Mouse (Mus musculus): Measurements from ENCODE around the gene Bloc1s2.
A peak's percentile ranks its signal among the peaks of the same experiment; 100 is the strongest.
"Not testable (repeated sequence)": the region's sequence is repeated elsewhere in the genome, so short reads cannot be mapped to it uniquely, and the experiment has no call there.

The Bloc1s2 gene

DNA sequence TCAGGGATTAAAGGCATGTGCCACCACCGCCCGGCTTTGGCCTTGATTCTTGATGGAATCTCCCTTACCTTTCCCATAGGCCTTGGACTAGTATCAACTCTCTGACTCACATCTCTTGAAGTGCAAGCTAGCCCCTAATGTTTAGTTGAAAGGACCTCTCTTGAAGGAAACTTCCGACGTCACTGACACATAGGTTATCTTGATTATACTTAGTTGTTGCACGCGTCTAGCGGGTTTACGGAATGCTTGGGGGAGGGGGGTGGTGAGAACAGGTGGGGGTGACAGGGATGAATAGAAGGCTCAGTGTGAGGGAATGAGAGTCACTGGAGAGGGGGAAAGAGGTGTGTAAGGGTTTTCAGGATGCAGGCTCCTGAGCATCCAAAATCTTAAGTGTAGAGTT is 705 bp upstream of the Bloc1s2 start:
- no peak for DNase-seq (ENCODE audit: low read depth, low spot score)
- Histone ChIP-seq H3K27me3 (ENCODE audit: control insufficient read depth, insufficient read depth, low read length, poor library complexity, severe bottlenecking) (no peaks in the 10 kb centered on the region), H3K36me3 (ENCODE audit: control insufficient read depth, insufficient read depth, low read length, poor library complexity, severe bottlenecking) (peaks cover 2% of the 10 kb centered on the region; the same call in 1 of the 2 replicates)

DNA sequence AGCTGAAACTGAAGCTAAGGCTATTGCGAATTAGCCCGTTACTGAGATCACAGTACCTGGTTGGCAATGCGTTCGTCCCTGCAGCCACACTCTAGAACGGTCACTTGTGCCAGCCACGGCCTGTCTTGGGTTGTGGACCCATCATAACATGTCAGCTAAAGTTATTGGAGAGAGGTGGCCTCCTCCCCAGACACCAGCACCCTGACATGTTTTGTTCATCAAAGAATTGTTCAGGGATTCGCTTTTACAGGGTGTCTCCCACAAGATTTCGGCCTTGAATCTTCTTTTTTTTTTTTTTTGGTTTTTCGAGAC is 278 bp upstream of the Bloc1s2 start:
- no peaks in the 10 kb centered on the region for H3K27me3 ChIP-seq (ENCODE audit: control insufficient read depth, insufficient read depth, low read length, poor library complexity, severe bottlenecking)
- DNase-seq (ENCODE audit: low read depth, low spot score), result no peak

DNA sequence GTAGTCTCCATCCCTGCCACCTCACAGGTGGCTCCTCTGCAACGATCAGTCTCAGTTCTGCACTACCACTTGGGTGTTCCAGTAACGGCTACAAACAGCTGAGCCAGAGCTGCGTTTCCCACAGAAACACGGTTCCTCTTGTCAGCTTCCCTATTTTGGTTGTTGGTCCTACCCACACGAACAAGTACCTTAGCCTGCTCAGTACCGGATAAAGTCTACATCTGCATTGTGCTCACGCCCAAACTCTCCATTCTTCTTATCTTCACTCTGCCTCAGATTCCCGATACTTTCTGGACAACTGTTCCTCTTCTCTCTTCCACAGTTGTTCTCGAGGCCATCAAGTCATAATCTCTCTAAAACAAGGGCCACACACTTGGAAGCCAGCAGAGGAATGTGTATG is 1.9 kb downstream of the Bloc1s2 start:
- peaks cover 9% of the 10 kb centered on the region; the same call in 1 of the 2 replicates for H3K36me3 ChIP-seq (ENCODE audit: control insufficient read depth, insufficient read depth, low read length, poor library complexity, severe bottlenecking)
- peak; percentile 62 for DNase-seq (ENCODE audit: low read depth, low spot score)
- H3K27me3 ChIP-seq (ENCODE audit: control insufficient read depth, insufficient read depth, low read length, poor library complexity, severe bottlenecking), result no peaks in the 10 kb centered on the region

More for the DNA sequence above, 278 bp upstream of the Bloc1s2 start:
- peaks cover 4% of the 10 kb centered on the region; the same call in 1 of the 2 replicates for H3K36me3 ChIP-seq (ENCODE audit: control insufficient read depth, insufficient read depth, low read length, poor library complexity, severe bottlenecking)

GRCm38 (mm10) chr19:44135960-44136485 is 10.2 kb downstream of the Bloc1s2 start:
- H3K27me3 ChIP-seq (ENCODE audit: control insufficient read depth, insufficient read depth, low read length, poor library complexity, severe bottlenecking), result no peaks in the 10 kb centered on the region
- DNase-seq (ENCODE audit: low read depth, low spot score), result no peak
- peaks cover 5% of the 10 kb centered on the region; the same call in 1 of the 2 replicates for H3K36me3 ChIP-seq (ENCODE audit: control insufficient read depth, insufficient read depth, low read length, poor library complexity, severe bottlenecking)

- DNase-seq (ENCODE audit: low read depth, low spot score), result peak; percentile 90
- Histone ChIP-seq H3K36me3 (ENCODE audit: control insufficient read depth, insufficient read depth, low read length, poor library complexity, severe bottlenecking) (peaks cover 5% of the 10 kb centered on the region; the same call in 1 of the 2 replicates), H3K27me3 (ENCODE audit: control insufficient read depth, insufficient read depth, low read length, poor library complexity, severe bottlenecking) (no peaks in the 10 kb centered on the region)
Observed at GRCm38 (mm10) chr19:44135072-44135959, 10.9 kb downstream of the Bloc1s2 start, which contains the start of gene Cwf19l1. TSS of gene Cwf19l1 (minus strand) at chr19:44135876.

- Histone ChIP-seq H3K36me3 (ENCODE audit: control insufficient read depth, insufficient read depth, low read length, poor library complexity, severe bottlenecking) (peaks cover 6% of the 10 kb centered on the region; the same call in 1 of the 2 replicates), H3K27me3 (ENCODE audit: control insufficient read depth, insufficient read depth, low read length, poor library complexity, severe bottlenecking) (no peaks in the 10 kb centered on the region)
- no peak for DNase-seq (ENCODE audit: low read depth, low spot score)
Observed at GRCm38 (mm10) chr19:44132917-44133316, 13.3 kb downstream of the Bloc1s2 start.

GRCm38 (mm10) chr19:44128560-44128959 is 17.7 kb downstream of the Bloc1s2 start:
- no peaks in the 10 kb centered on the region for H3K27me3 ChIP-seq (ENCODE audit: control insufficient read depth, insufficient read depth, low read length, poor library complexity, severe bottlenecking)
- peaks cover 11% of the 10 kb centered on the region; the same call in 1 of the 2 replicates for H3K36me3 ChIP-seq (ENCODE audit: control insufficient read depth, insufficient read depth, low read length, poor library complexity, severe bottlenecking)
- no peak for DNase-seq (ENCODE audit: low read depth, low spot score)

GRCm38 (mm10) chr19:44127729-44128497 is 18.3 kb downstream of the Bloc1s2 start:
- Histone ChIP-seq H3K36me3 (ENCODE audit: control insufficient read depth, insufficient read depth, low read length, poor library complexity, severe bottlenecking) (peaks cover 15% of the 10 kb centered on the region; the same call in 1 of the 2 replicates), H3K27me3 (ENCODE audit: control insufficient read depth, insufficient read depth, low read length, poor library complexity, severe bottlenecking) (no peaks in the 10 kb centered on the region)
- no peak for DNase-seq (ENCODE audit: low read depth, low spot score)

DNA sequence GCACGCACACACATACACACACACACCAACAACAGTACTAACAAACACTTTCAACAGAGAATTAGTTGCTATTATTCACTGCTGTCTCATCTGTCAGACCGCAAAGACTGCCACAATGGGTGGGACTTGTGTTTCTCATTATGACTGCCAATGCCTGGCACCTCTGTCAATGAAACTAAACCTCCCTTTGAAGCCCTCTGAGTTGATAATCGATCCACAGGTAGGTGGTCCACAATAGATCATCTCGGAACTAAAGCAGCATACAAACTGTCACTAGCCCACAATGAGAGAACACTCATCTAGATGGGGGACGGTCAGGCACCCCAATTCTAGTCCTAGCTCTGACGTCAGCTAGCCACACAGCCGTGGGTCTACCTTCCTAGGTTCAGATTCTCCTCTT is 25.1 kb downstream of the Bloc1s2 start:
- H3K27me3 ChIP-seq (ENCODE audit: control insufficient read depth, insufficient read depth, low read length, poor library complexity, severe bottlenecking), result no peaks in the 10 kb centered on the region

DNA sequence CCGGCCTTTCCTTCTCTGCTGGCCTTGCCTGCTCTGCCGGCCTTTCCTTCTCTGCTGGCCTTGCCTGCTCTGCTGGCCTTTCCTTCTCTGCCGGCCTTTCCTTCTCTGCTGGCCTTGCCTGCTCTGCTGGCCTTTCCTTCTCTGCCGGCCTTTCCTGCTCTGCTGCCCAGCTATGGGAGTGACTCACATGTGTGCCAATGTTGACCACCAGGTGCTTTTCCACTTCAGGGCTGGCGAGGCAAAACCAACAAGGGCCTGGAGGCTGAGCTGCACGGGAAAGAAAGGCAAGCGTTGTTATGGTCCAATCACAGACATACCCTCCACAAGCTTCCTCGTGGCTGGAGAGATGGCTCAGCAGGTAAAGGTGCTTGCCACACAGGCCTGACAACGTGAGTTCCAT is 25.6 kb downstream of the Bloc1s2 start:
- H3K27me3 ChIP-seq (ENCODE audit: control insufficient read depth, insufficient read depth, low read length, poor library complexity, severe bottlenecking); DNase-seq (ENCODE audit: low read depth, low spot score): not testable (repeated sequence)

More for the DNA sequence above, 25.1 kb downstream of the Bloc1s2 start:
- DNase-seq (ENCODE audit: low read depth, low spot score), result no peak
- peaks cover 10% of the 10 kb centered on the region for H3K36me3 ChIP-seq (ENCODE audit: control insufficient read depth, insufficient read depth, low read length, poor library complexity, severe bottlenecking)

DNA sequence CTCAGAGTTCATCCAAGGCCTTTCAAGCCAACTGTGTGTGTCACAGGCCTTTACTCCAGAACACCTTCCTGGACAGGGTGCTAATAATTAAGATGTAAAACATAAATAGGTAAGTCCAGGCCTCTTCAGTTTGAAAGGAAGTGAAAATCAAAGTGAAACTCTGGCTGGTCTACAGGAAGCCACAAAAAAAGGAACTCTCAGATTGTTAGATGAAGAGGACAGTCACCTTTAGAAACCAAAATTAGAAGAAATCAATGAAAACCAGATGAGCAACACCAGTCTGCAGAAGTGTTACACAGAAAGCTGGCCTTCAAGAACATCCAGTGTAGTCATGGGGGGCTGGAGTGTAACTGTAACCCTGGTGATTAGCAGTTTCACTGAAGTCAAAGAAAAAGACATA is 28.5 kb downstream of the Bloc1s2 start:
- peaks cover 5% of the 10 kb centered on the region for H3K36me3 ChIP-seq (ENCODE audit: control insufficient read depth, insufficient read depth, low read length, poor library complexity, severe bottlenecking)
- no peaks in the 10 kb centered on the region for H3K27me3 ChIP-seq (ENCODE audit: control insufficient read depth, insufficient read depth, low read length, poor library complexity, severe bottlenecking)
- DNase-seq (ENCODE audit: low read depth, low spot score), result peak; percentile 66

More for the DNA sequence above, 25.6 kb downstream of the Bloc1s2 start:
- H3K36me3 ChIP-seq (ENCODE audit: control insufficient read depth, insufficient read depth, low read length, poor library complexity, severe bottlenecking), result peaks cover 10% of the 10 kb centered on the region

DNA sequence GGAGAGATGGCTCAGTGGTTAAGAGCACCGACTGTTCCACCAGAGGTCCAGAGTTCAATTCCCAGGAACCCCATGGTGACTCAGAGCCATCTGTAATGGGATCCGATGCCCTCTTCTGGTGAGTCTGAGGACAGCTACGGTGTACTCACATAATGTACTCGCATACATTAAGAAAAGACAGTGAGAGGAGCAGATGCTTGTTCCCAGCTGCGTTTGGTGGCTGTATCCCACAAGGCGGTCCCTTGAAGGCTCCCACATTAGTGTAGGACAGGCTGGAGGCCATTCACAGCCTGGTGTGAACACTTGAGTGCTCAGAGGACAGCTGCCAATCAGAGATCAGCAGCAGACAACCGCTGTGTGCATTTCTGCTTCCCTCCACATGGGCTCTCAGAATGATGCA is 34.5 kb downstream of the Bloc1s2 start:
- H3K36me3 ChIP-seq (ENCODE audit: control insufficient read depth, insufficient read depth, low read length, poor library complexity, severe bottlenecking), result peaks cover 7% of the 10 kb centered on the region
- DNase-seq (ENCODE audit: low read depth, low spot score), result peak; percentile 31
- H3K27me3 ChIP-seq (ENCODE audit: control insufficient read depth, insufficient read depth, low read length, poor library complexity, severe bottlenecking), result no peaks in the 10 kb centered on the region

GRCm38 (mm10) chr19:44110356-44110755 is 35.9 kb downstream of the Bloc1s2 start:
- H3K27me3 ChIP-seq (ENCODE audit: control insufficient read depth, insufficient read depth, low read length, poor library complexity, severe bottlenecking), result no peaks in the 10 kb centered on the region
- DNase-seq (ENCODE audit: low read depth, low spot score), result no peak
- peaks cover 7% of the 10 kb centered on the region for H3K36me3 ChIP-seq (ENCODE audit: control insufficient read depth, insufficient read depth, low read length, poor library complexity, severe bottlenecking)

- no peak for DNase-seq (ENCODE audit: low read depth, low spot score)
- Histone ChIP-seq H3K36me3 (ENCODE audit: control insufficient read depth, insufficient read depth, low read length, poor library complexity, severe bottlenecking) (peaks cover 7% of the 10 kb centered on the region), H3K27me3 (ENCODE audit: control insufficient read depth, insufficient read depth, low read length, poor library complexity, severe bottlenecking) (no peaks in the 10 kb centered on the region)
Observed at GRCm38 (mm10) chr19:44108996-44109395, 37.2 kb downstream of the Bloc1s2 start.

Data from splenic B cell, adult 2 months (primary cell).